12 mouse cellular contexts compared by ENCODE assay signal in genomic region chr8:87975466-87975809, GRCm38 (mm10). TPM values are rescaled to one million over a fixed set of nuclear protein-coding genes. Genes with fewer than 3 reads are reported as not detected.
DNase-seq lines count a peak whose midpoint lies in the region; ATAC-seq and TF ChIP-seq lines count a peak whose summit lies in the region.
"Had no signal": no experiment of that assay in that cellular context is flagged by ENCODE, and none has a peak within 500 bp of the region (broad histone marks: within the 10 kb centered on the region; RNA-seq: fewer than 3 reads in every experiment).

No protein-coding gene starts in this region.

- WGBS in heart, embryonic 13.5 days = 30% methylated on average over 1 of the region's 1 CpGs
- 7% methylated on average over 1 of the region's 1 CpGs for WGBS in midbrain, embryonic 10.5 days
- WGBS in midbrain, postnatal 0 days = 46% methylated on average over 1 of the region's 1 CpGs
- WGBS in kidney, embryonic 16.5 days = 25% methylated on average over 1 of the region's 1 CpGs
- WGBS in neural tube, embryonic 12.5 days = 22% methylated on average over 1 of the region's 1 CpGs

- no peak for ATAC-seq in heart, embryonic 13.5 days (ENCODE audit: extremely low read depth, insufficient number of reproducible peaks, low FRiP score, low TSS enrichment)
- ATAC-seq in midbrain, postnatal 0 days (ENCODE audit: low FRiP score) = no peak
- 0 out of 2 replicates have a peak, but pooled peaks have one; percentile 50 for ATAC-seq in kidney, embryonic 16.5 days (ENCODE audit: low FRiP score, low TSS enrichment)
- ATAC-seq in neural tube, embryonic 12.5 days (ENCODE audit: low FRiP score, low read depth) = no peak
- ATAC-seq: activated CD4-positive, CD25-positive, alpha-beta regulatory T cell, adult 4 months had no signal

- H3K4me3 ChIP-seq in heart, embryonic 13.5 days = no peak overlapping the region
- H3K4me3 ChIP-seq in midbrain, embryonic 10.5 days = peak overlapping the region; percentile 44
- no peak overlapping the region for H3K4me3 ChIP-seq in midbrain, postnatal 0 days (ENCODE audit: low read depth, low read length)
- no peak overlapping the region for H3K4me3 ChIP-seq in kidney, embryonic 16.5 days (ENCODE audit: low read length)
- no peak overlapping the region for H3K4me3 ChIP-seq in neural tube, embryonic 12.5 days

- peak overlapping the region; percentile 26; the same call in 1 of the 2 replicates for H3K27ac ChIP-seq in heart, embryonic 13.5 days (replicated peaks)
- peak overlapping the region; percentile 77 for H3K27ac ChIP-seq in midbrain, embryonic 10.5 days (replicated peaks)
- no peak overlapping the region for H3K27ac ChIP-seq in midbrain, postnatal 0 days (ENCODE audit: low read depth, low read length)
- H3K27ac ChIP-seq in kidney, embryonic 16.5 days (ENCODE audit: low read length) = peak overlapping the region; percentile 19; the same call in 1 of the 2 replicates
- no peak overlapping the region for H3K27ac ChIP-seq in neural tube, embryonic 12.5 days

- H3K27me3 ChIP-seq in heart, embryonic 13.5 days (replicated peaks) = 0 out of 2 replicates have a peak, but pooled peaks cover 4% of the 10 kb centered on the region
- peaks cover 44% of the 10 kb centered on the region for H3K27me3 ChIP-seq in midbrain, embryonic 10.5 days (ENCODE audit: low read depth, poor library complexity, severe bottlenecking)
- 0 out of 2 replicates have a peak, but pooled peaks cover 4% of the 10 kb centered on the region for H3K27me3 ChIP-seq in midbrain, postnatal 0 days (ENCODE audit: insufficient read depth, low read length)
- H3K27me3 ChIP-seq in kidney, embryonic 16.5 days (ENCODE audit: insufficient read depth, low read length) = no peaks in the 10 kb centered on the region; the same call in 1 of the 2 replicates
- H3K27me3 ChIP-seq in neural tube, embryonic 12.5 days (replicated peaks) = no peaks in the 10 kb centered on the region
- H3K27me3 ChIP-seq: CH12.LX had no signal

- no peak overlapping the region for H3K9ac ChIP-seq in heart, embryonic 13.5 days
- no peak overlapping the region for H3K9ac ChIP-seq in midbrain, postnatal 0 days (replicated peaks; ENCODE audit: low read length, poor library complexity, severe bottlenecking)
- H3K9ac ChIP-seq in kidney, embryonic 16.5 days (replicated peaks; ENCODE audit: low read length) = no peak overlapping the region
- no peak overlapping the region for H3K9ac ChIP-seq in neural tube, embryonic 12.5 days

- H3K4me2 ChIP-seq in heart, embryonic 13.5 days = peak overlapping the region; percentile 83
- H3K4me2 ChIP-seq in midbrain, postnatal 0 days (ENCODE audit: low read depth, low read length, poor library complexity, severe bottlenecking) = no peak overlapping the region
- H3K4me2 ChIP-seq in kidney, embryonic 16.5 days (replicated peaks; ENCODE audit: low read depth, low read length) = peak overlapping the region; percentile 64
- H3K4me2 ChIP-seq in neural tube, embryonic 12.5 days (replicated peaks) = peak overlapping the region; percentile 56; the same call in 1 of the 2 replicates

- no peaks in the 10 kb centered on the region for H3K36me3 ChIP-seq in heart, embryonic 13.5 days
- no peaks in the 10 kb centered on the region for H3K36me3 ChIP-seq in midbrain, embryonic 10.5 days
- H3K36me3 ChIP-seq in midbrain, postnatal 0 days (ENCODE audit: insufficient read depth, low read length) = no peaks in the 10 kb centered on the region
- H3K36me3 ChIP-seq in kidney, embryonic 16.5 days (ENCODE audit: insufficient read depth, low read length) = no peaks in the 10 kb centered on the region
- no peaks in the 10 kb centered on the region for H3K36me3 ChIP-seq in neural tube, embryonic 12.5 days

- no peaks in the 10 kb centered on the region for H3K9me3 ChIP-seq in heart, embryonic 13.5 days
- H3K9me3 ChIP-seq in midbrain, embryonic 10.5 days (replicated peaks) = no peaks in the 10 kb centered on the region
- no peaks in the 10 kb centered on the region for H3K9me3 ChIP-seq in midbrain, postnatal 0 days (ENCODE audit: low read length)
- H3K9me3 ChIP-seq in kidney, embryonic 16.5 days (ENCODE audit: low read length) = no peaks in the 10 kb centered on the region
- no peaks in the 10 kb centered on the region for H3K9me3 ChIP-seq in neural tube, embryonic 12.5 days

- DNase-seq in heart, postnatal 4 days = no peak
- DNase-seq in midbrain, embryonic 10.5 days (ENCODE audit: low spot score) = peak; percentile 37
- no peak for DNase-seq in midbrain, postnatal 0 days (ENCODE audit: low spot score)
- DNase-seq in layer of hippocampus, postnatal 36 days = no peak
- DNase-seq in urinary bladder, postnatal 14 days (ENCODE audit: low spot score) = no peak
- DNase-seq: thymus, postnatal 14 days had no signal

- peaks cover 22% of the 10 kb centered on the region for H3K4me1 ChIP-seq in heart, embryonic 13.5 days
- peaks cover 35% of the 10 kb centered on the region for H3K4me1 ChIP-seq in midbrain, embryonic 10.5 days
- H3K4me1 ChIP-seq in midbrain, postnatal 0 days (ENCODE audit: insufficient read depth, low read length) = no peaks in the 10 kb centered on the region; the same call in 1 of the 2 replicates
- peaks cover 20% of the 10 kb centered on the region for H3K4me1 ChIP-seq in kidney, embryonic 16.5 days (ENCODE audit: insufficient read depth, low read length)
- peaks cover 16% of the 10 kb centered on the region for H3K4me1 ChIP-seq in neural tube, embryonic 12.5 days

- TF ChIP-seq CTCF in midbrain, postnatal 0 days (IDR thresholded peaks at IDR 0.05) = no peak

RNA-seq across cellular contexts. Expression of gene Zfp423, which starts 16.0 kb away (rescaled TPM):
- 4.1 and 4.8 TPM in 2 replicates for polyA plus RNA-seq in heart, embryonic 13.5 days (2015; fragmentation: Nextera tagmentation; extraction: Ambion mirVana)
- 10 to 100 TPM; 12.9 to 16.2 TPM for total RNA-seq in heart, postnatal 4 days (2021)
- polyA plus RNA-seq in midbrain, embryonic 10.5 days (2016; fragmentation: Nextera tagmentation; extraction: Ambion mirVana) = 24.8 and 29.7 TPM in 2 replicates
- 53.6 and 57.5 TPM in 2 replicates for total RNA-seq in midbrain, postnatal 0 days (2014; rRNA removed)
- 17.9 and 22.9 TPM in 2 replicates for polyA plus RNA-seq in midbrain, postnatal 0 days (2015; fragmentation: Nextera tagmentation; extraction: Ambion mirVana)
- 9.1 and 11.4 TPM in 2 replicates for polyA plus RNA-seq in kidney, embryonic 16.5 days (2015; fragmentation: Nextera tagmentation; extraction: Ambion mirVana)
- polyA plus RNA-seq in neural tube, embryonic 12.5 days (2016; fragmentation: Nextera tagmentation; extraction: Ambion mirVana) = 47.4 and 48.5 TPM in 2 replicates
- 10 to 100 TPM; 32.0 to 32.5 TPM for total RNA-seq in layer of hippocampus, postnatal 36 days (2021)
- total RNA-seq: neutrophil, adult 5-6 weeks had no signal
- polyA plus RNA-seq: activated CD4-positive, CD25-positive, alpha-beta regulatory T cell, adult 4 months had no signal

Comparison
In these comparisons a context has a peak if more than half of its experiments do, and no peak if none do; other contexts are left out.
1. H3K27ac ChIP-seq: peak in heart, embryonic 13.5 days (single experiment), midbrain, embryonic 10.5 days (single experiment) and kidney, embryonic 16.5 days (single experiment); none in midbrain, postnatal 0 days (single experiment) and neural tube, embryonic 12.5 days (single experiment).